Mouse (Mus musculus): ENCODE results near the gene Nxph3.

The Nxph3 gene

GRCm38 (mm10) chr11:95514298-95514861 is at the start of gene Nxph3:
Nxph3 (minus strand) TSS chr11:95514570.
- DNase-seq = peak; percentile 73

- DNase-seq = no peak
Measured at GRCm38 (mm10) chr11:95563849-95564248, 49.5 kb upstream of the Nxph3 start.

- DNase-seq = no peak
Measured at GRCm38 (mm10) chr11:95560773-95561172, 46.4 kb upstream of the Nxph3 start.

GRCm38 (mm10) chr11:95559761-95560160 is 45.4 kb upstream of the Nxph3 start:
- DNase-seq = no peak

- peak; percentile 54 for DNase-seq
Measured at GRCm38 (mm10) chr11:95557719-95558118, 43.3 kb upstream of the Nxph3 start.

- DNase-seq = no peak
Measured at GRCm38 (mm10) chr11:95557032-95557431, 42.7 kb upstream of the Nxph3 start.

GRCm38 (mm10) chr11:95555279-95555678 is 40.9 kb upstream of the Nxph3 start:
- DNase-seq = no peak

GRCm38 (mm10) chr11:95550301-95551021 is 36.1 kb upstream of the Nxph3 start:
- no peak for DNase-seq

- no peak for DNase-seq
Measured at GRCm38 (mm10) chr11:95546021-95546782, 31.8 kb upstream of the Nxph3 start.

GRCm38 (mm10) chr11:95544546-95545327 is 30.4 kb upstream of the Nxph3 start:
- DNase-seq = no peak

GRCm38 (mm10) chr11:95540637-95541385 is 26.4 kb upstream of the Nxph3 start:
- peak; percentile 38 for DNase-seq

- DNase-seq = peak; percentile 40
Measured at GRCm38 (mm10) chr11:95538378-95539104, 24.2 kb upstream of the Nxph3 start.

- DNase-seq = peak; percentile 91
Measured at GRCm38 (mm10) chr11:95533484-95534160, 19.3 kb upstream of the Nxph3 start.

- no peak for DNase-seq
Measured at GRCm38 (mm10) chr11:95532353-95533072, 18.1 kb upstream of the Nxph3 start.

GRCm38 (mm10) chr11:95528231-95528630 is 13.9 kb upstream of the Nxph3 start:
- no peak for DNase-seq

GRCm38 (mm10) chr11:95527307-95527706 is 12.9 kb upstream of the Nxph3 start:
- DNase-seq = no peak

- DNase-seq = peak; percentile 86
Measured at GRCm38 (mm10) chr11:95521563-95521962, 7.2 kb upstream of the Nxph3 start.

- peak; percentile 93 for DNase-seq
Measured at GRCm38 (mm10) chr11:95520456-95521072, 6.2 kb upstream of the Nxph3 start.

- no peak for DNase-seq
Measured at GRCm38 (mm10) chr11:95519996-95520395, 5.6 kb upstream of the Nxph3 start.

GRCm38 (mm10) chr11:95519299-95519698 is 4.9 kb upstream of the Nxph3 start:
- DNase-seq = no peak

Measured in retina, postnatal 1 day (tissue).